Mouse (Mus musculus) midbrain, embryonic 11.5 days (tissue): ENCODE data around the gene Wrap53. TPM values are rescaled to one million over a fixed set of nuclear protein-coding genes. Genes with fewer than 3 reads are reported as not detected.

Experiments used
- ATAC-seq: fragments of 200-750 bp; cut with Nextera tagmentation; 2 replicates; pipeline ENCODE4 v1.8.0; 2017; ENCODE audit warnings: moderate TSS enrichment, moderate library complexity; ENCODE audit not compliant: low FRiP score
- DNase-seq: peaks from one replicate; pipeline ENCODE4 v3.0.0; 2015; ENCODE audit warnings: low spot score; ENCODE audit errors: missing footprints
- H3K27ac ChIP-seq: fragments of 300-500 bp; sonication (generic); 2 replicates; pipeline ENCODE4 v1.5.1; 2014; ENCODE audit warnings: low read depth, low read length
- H3K27me3 ChIP-seq: fragments of 300-500 bp; sonication (generic); 2 replicates; pipeline ENCODE4 v1.6.1; 2014; ENCODE audit warnings: mild to moderate bottlenecking, low read length, moderate library complexity, mixed read lengths; ENCODE audit not compliant: control insufficient read depth, insufficient read depth
- H3K36me3 ChIP-seq: fragments of 300-500 bp; sonication (generic); 2 replicates; pipeline ENCODE4 v1.6.1; 2014; ENCODE audit warnings: mild to moderate bottlenecking, low read length, moderate library complexity, mixed read lengths; ENCODE audit not compliant: control insufficient read depth, insufficient read depth
- H3K4me1 ChIP-seq: fragments of 300-500 bp; sonication (generic); 2 replicates; pipeline ENCODE4 v1.6.1; 2014; ENCODE audit warnings: low read length; ENCODE audit not compliant: control insufficient read depth, insufficient read depth
- H3K4me2 ChIP-seq: fragments of 300-500 bp; sonication (generic); 2 replicates; pipeline ENCODE4 v1.6.1; 2014; ENCODE audit warnings: mild to moderate bottlenecking, moderate library complexity
- H3K4me3 ChIP-seq: fragments of 300-500 bp; sonication (generic); 2 replicates; pipeline ENCODE4 v1.5.1; 2014; ENCODE audit warnings: low read depth, low read length
- H3K9ac ChIP-seq: fragments of 300-500 bp; sonication (generic); 2 replicates; pipeline ENCODE4 v1.6.1; 2014; ENCODE audit warnings: low read length
- H3K9me3 ChIP-seq: fragments of 300-500 bp; sonication (generic); 2 replicates; pipeline ENCODE4 v1.6.1; 2016; ENCODE audit warnings: low read length; ENCODE audit not compliant: control insufficient read depth
- WGBS: fragments of 180-500 bp; shearing (Covaris S2); extraction: QIAGEN DNeasy Blood & Tissue Kit; methylation state at CpG from one replicate; pipeline ENCODE4 v1.1.7; 2014; 5-methylcytosine and 5-hydroxymethylcytosine counted together
- polyA plus RNA-seq: library from polyadenylated mRNA; unstranded; fragments of >200 nt; fragmentation: Nextera tagmentation; extraction: Ambion mirVana; gene quantifications from 2 replicates; pipeline ENCODE4 v1.2.1, GENCODE M21; 2014

Wrap53 gene
- polyA plus RNA-seq, 1 experiment from 2014 or later: 35.1 TPM

DNA sequence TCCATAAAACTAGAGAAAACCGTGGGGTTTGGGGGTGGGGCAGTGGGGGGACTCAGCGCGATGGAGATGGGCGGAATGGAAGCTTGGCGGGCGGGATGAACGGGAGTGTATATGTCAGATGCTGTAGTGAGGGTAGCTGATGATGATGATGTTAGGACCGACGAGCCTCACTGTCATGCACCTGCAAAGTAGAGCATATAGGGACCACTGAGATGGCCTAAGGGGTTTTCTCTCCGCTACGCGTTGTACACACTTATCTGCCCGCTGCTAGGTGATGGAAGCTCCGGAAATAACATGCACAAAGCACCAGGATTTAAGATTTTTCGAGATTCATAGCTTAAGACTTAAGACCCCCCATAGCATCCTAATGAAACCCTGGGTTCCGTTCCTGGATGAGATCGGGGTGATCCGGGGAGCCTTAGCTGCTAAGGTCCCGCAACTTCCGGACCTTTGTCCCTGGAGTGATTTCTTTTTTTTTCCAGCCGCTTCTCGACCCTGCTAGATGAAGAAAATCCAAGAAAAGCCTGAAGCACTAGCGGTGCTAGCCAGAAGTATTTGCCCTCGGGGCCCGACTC is 604 bp upstream of the Wrap53 start:
- Histone ChIP-seq H3K36me3 (no peaks in the 10 kb centered on the region), H3K27ac (peak overlapping the region; percentile 83), H3K4me2 (peak overlapping the region; percentile 57), H3K27me3 (no peaks in the 10 kb centered on the region), H3K4me1 (peaks cover 35% of the 10 kb centered on the region), H3K4me3 (peak overlapping the region; percentile 64), H3K9ac (peak overlapping the region; percentile 75), H3K9me3 (no peaks in the 10 kb centered on the region)
- no peak for DNase-seq
- peak; percentile 23 for ATAC-seq
- 0% methylated on average over 25 of the region's 25 CpGs for WGBS

DNA sequence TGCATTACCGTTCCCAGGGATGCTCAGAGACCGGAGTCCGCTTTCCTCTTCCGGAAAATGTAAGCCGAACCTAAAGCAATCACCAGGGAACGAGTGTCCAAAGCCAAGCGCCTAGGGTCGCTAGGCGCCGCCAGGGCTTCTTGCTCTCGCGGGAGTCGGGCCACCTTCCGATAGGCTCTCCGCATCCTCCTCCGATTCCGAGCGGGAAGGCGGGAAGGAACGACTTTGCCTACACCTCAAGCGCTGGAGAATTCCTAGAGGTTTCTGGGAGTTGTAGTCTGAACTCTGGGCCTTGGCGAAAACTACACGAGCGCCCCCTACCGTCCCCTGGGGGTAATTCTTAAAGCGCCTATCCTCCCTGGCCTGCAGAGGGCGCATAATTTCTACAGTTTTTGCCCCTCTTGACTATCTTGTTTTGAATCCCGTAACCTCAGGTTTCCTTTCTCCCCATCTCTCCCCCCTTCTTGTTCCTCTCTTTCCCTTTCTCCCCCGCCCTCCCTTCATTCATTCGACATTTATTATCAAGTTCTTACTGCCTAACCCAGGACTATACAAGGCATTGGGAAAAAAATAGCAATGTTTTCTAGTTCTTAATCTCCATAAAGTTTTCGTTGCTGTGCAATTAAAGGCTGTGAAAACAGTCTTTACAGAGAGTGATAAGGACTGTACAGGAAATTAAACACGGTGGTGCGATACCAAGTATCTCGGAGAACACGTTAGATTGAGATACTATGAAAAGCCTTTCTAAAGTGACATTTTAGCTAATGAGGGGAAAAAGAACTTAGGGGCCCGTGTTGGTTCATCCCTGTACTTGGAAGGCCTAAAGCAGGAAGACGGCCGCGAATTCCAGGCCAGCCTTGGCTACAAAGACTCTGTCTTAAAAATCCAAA is 682 bp downstream of the Wrap53 start:
- Histone ChIP-seq H3K4me3 (peak overlapping the region; percentile 64), H3K27ac (peak overlapping the region; percentile 64), H3K27me3 (no peaks in the 10 kb centered on the region), H3K9me3 (no peaks in the 10 kb centered on the region), H3K9ac (peak overlapping the region; percentile 78), H3K36me3 (no peaks in the 10 kb centered on the region), H3K4me1 (peaks cover 37% of the 10 kb centered on the region), H3K4me2 (peak overlapping the region; percentile 76)
- peak; percentile 81 for ATAC-seq
- peak; percentile 100 for DNase-seq
- 3% methylated on average over 39 of the region's 39 CpGs for WGBS

DNA sequence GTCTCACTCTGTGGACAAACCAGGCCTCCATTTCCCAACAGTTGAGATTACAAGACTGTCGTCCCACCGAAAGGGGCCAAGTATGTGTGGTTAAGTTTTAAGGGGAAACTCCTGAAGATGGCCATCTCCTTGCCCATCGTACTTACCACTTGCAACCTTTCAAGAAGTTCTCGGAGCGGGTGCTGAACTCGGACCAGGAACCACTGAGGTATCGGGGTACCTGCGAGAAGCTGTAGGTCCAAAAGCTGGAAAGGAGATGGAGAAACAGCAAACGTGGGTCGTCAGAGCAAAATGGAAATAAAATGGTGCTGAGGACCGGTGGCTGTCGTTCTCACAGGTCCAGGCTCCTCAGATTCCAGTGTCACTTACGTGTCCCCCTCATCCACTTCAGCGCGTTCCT is 1.8 kb downstream of the Wrap53 start:
- Histone ChIP-seq H3K9ac (peak overlapping the region; percentile 78), H3K4me3 (peak overlapping the region; percentile 59), H3K27me3 (no peaks in the 10 kb centered on the region), H3K36me3 (no peaks in the 10 kb centered on the region), H3K4me1 (peaks cover 37% of the 10 kb centered on the region), H3K9me3 (no peaks in the 10 kb centered on the region), H3K27ac (no peak overlapping the region), H3K4me2 (peak overlapping the region; percentile 76)
- no peak for DNase-seq
- ATAC-seq: no peak
- 12% methylated on average over 15 of the region's 15 CpGs for WGBS

DNA sequence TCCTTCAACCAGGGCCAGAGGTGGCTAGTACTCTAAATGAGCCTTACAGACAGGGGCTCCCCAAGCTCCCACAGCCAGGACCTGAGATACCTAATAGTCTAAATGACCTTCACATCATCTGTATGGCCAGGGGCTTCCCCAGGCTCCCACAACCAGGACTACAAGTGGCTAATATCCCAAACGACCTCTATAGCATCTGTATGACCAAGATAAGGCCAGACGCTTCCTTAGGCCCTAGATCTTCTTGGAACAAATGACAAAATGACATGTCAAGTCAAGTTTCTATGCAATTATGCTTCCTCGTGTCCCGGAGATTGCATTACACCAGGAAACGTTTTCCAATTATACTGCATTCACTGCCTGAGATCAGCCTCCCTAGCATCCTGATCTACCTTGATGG is 3.7 kb downstream of the Wrap53 start:
- Histone ChIP-seq H3K4me1 (peaks cover 25% of the 10 kb centered on the region), H3K9me3 (no peaks in the 10 kb centered on the region), H3K36me3 (no peaks in the 10 kb centered on the region), H3K4me3 (no peak overlapping the region), H3K9ac (no peak overlapping the region), H3K27me3 (no peaks in the 10 kb centered on the region), H3K27ac (no peak overlapping the region), H3K4me2 (no peak overlapping the region)
- ATAC-seq (no peak), DNase-seq (no peak)
- WGBS: 80% methylated on average over 5 of the region's 5 CpGs

DNA sequence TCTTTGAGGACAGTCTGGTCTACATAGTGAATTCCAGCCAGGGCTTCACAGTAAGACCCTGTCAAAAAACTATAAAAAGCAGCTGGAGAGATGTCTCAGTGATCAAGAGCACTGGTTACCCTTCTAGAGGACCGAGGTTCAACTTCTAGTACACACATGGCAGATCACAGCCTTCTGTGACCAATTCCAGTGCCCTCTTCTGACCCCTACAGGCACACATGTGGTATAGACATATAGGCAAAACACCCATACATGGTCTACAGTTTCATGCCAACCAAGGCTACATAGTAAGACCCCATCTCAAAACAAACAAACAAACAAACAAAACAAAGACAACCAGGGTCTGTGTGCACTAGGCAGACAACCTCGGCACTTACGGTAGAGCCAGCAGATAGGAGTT is 4.8 kb downstream of the Wrap53 start:
- H3K27ac ChIP-seq: no peak overlapping the region
- DNase-seq (no peak), ATAC-seq (no peak)
- no peak overlapping the region for H3K4me3 ChIP-seq
- WGBS: 66% methylated on average over 3 of the region's 3 CpGs
- H3K4me2 ChIP-seq: no peak overlapping the region
- no peaks in the 10 kb centered on the region for H3K27me3 ChIP-seq
- H3K9ac ChIP-seq: no peak overlapping the region
- H3K4me1 ChIP-seq: peaks cover 25% of the 10 kb centered on the region
- peaks cover 7% of the 10 kb centered on the region; the same call in 1 of the 2 replicates for H3K36me3 ChIP-seq
- no peaks in the 10 kb centered on the region for H3K9me3 ChIP-seq

DNA sequence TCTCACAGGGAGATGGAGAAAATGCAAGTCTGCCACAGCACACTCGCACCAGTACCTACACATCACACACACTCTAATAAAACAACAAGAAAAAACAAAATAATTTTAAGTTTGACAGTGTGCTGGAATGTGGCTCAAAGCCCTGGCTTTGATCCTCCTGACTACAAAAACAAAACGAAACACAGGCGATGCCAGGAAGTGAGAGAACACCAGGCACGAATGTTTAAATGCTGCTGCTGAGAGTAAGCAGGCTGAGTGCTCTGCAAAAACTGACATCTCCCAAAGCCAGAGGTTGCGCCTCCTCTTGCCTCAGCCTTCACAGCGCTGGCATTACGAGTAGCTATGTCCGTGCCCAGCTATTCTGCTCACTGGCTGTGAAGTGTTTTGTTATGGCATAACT is 14.9 kb downstream of the Wrap53 start:
- Histone ChIP-seq H3K4me2 (no peak overlapping the region), H3K9ac (no peak overlapping the region), H3K4me1 (peaks cover 22% of the 10 kb centered on the region), H3K4me3 (no peak overlapping the region), H3K9me3 (no peaks in the 10 kb centered on the region), H3K36me3 (peaks cover 14% of the 10 kb centered on the region), H3K27me3 (0 out of 2 replicates have a peak, but pooled peaks cover 2% of the 10 kb centered on the region), H3K27ac (no peak overlapping the region)
- 76% methylated on average over 8 of the region's 8 CpGs for WGBS
- ATAC-seq (no peak), DNase-seq (no peak)

DNA sequence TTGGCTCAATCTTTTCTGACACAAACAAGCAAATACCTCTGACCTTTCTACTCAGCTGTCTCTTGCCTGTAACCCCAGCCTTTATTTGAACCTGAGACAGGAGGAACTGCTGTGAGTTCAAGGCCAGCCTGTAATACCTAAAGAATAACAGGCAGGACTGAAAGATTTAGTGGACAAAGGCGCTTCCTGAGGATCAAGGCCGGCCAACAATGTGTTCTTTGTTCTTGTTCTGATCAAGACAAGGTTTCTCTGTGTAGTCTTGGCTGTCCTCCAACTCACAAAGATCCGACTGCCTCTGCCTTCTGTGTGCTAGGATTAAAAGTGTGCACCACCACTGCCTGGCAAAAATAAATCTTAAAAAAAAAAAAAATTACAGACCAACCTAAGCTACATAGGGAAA is 15.7 kb downstream of the Wrap53 start:
- Histone ChIP-seq H3K36me3 (peaks cover 9% of the 10 kb centered on the region), H3K4me3 (no peak overlapping the region), H3K27ac (no peak overlapping the region), H3K4me1 (peaks cover 26% of the 10 kb centered on the region), H3K9ac (no peak overlapping the region), H3K27me3 (0 out of 2 replicates have a peak, but pooled peaks cover 2% of the 10 kb centered on the region), H3K4me2 (no peak overlapping the region), H3K9me3 (no peaks in the 10 kb centered on the region)
- DNase-seq (no peak), ATAC-seq (no peak)
- WGBS: 52% methylated on average over 3 of the region's 3 CpGs

DNA sequence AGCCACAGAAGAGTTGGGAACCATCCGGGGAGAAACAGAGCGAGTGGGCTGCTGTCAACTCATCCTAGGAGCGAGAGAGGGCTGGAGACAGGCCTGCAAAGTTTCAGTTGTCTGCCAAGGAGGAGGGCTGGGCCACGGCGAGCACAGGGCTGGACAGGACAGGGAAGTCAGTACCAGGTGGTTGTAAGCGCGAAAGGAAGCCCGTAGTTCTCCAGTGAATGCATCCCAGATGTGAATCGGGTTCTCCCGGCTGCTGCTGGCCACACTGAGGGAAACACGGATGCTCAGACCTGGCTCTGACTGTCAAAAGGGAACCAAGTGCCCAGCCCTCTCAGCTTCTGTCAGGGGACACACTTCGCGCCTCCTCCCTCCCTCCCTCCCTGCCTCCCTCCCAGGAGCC is 16.7 kb downstream of the Wrap53 start:
- H3K4me1 ChIP-seq: peaks cover 36% of the 10 kb centered on the region
- H3K9ac ChIP-seq: no peak overlapping the region
- no peak overlapping the region for H3K27ac ChIP-seq
- no peak overlapping the region for H3K4me3 ChIP-seq
- H3K4me2 ChIP-seq: no peak overlapping the region
- H3K9me3 ChIP-seq: no peaks in the 10 kb centered on the region
- no peak for ATAC-seq
- H3K36me3 ChIP-seq: peaks cover 9% of the 10 kb centered on the region
- H3K27me3 ChIP-seq: 0 out of 2 replicates have a peak, but pooled peaks cover 2% of the 10 kb centered on the region
- DNase-seq: no peak
- 80% methylated on average over 13 of the region's 13 CpGs for WGBS
